Mouse (Mus musculus) lung, adult 18-20 months (tissue): ENCODE results near the gene Nfkbiz.
A peak's percentile ranks its signal among the peaks of the same experiment; 100 is the strongest.
"Not testable (repeated sequence)": the region's sequence is repeated elsewhere in the genome, so short reads cannot be mapped to it uniquely, and the experiment has no call there.

Source experiments
- DNase-seq, 2 experiments: peaks; one replicate each; pipeline ENCODE4 v3.0.0; 2022; ENCODE audit warnings: mixed read lengths in 2 of 2

Nfkbiz gene

DNA sequence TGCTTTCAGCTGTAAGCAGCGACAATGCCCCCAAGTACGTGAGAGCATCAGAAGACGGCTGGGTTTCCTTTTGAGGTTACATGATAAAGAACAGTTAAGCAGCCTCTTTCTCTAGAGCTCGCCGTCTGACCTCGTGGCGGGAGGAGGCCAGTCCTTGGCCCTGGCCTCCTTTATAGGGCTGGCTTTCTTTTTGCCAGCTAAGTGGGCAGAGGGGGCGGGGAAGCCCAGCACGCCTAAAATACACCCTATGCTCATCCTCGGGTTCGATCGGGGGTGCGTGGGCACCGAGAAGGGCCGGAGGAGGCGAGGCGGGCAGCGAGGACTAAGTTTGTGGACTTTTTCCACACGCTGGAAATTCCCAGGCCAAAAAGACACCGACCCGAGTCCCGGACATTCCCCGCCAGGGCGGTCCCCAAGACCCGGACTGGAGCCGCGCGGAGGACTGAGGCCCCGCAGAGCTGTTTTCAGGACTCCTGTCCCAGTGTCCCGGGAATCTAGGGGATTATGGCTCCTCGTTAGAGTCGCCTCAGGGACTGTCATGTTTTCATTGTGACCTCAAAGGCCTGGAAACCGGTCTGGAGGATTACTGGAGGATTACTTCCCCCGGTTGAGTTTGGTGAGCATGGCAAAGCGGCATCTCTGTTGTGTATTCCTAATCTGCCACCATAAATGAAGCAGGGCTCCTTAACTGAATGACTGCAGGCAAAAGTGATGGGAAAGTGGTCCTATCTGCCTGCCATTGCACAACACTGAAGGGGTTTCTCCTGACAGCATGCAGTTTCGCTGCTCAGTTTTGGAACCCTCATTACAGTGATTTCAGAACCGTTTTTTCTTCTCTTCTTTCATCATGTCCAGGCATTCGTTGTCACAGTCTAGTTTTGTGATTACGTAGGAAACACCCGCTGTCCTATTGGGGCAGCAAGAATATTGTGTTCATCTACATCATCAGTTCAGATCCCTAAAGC lies at the start of gene Nfkbiz:
Nfkbiz (minus strand) TSS at position 390 of the 965 bp plus-strand sequence.
- peak; percentile 86 for DNase-seq

DNA sequence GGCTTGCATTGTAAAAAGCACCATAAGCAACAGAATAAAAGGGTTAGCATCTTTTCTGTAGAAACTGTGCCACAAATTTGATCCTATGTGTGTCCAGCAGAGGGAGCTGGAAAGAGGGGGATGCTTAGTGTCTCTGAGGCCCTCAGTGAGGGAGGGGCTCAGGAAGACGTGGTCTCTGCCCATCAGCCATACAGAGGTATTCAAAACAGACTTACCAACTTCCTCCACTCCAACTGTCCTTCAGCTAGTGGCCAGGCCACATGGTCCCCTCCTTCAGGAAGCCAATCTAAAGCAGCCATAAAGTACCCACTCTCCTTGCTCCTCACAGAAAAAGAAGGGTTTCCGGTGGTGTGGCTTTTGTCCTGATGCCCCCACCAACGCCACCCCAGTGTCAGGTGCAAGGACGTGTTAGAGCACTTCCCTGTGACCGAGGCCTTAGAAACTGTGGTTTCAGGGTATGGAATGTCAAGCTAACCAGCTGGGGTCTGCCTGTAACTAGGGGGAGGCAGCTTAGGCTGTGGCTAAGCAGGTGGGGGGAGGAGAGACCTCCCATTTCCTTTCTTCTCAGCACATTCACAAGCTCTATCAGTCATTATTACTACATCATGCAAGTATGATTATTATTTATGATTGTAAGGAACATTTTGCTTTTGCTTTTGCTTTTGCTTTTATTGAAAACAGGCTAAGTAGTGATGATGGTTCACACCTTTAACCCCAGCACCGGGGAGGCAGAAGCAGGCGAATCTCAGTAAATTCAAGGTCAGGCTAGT lies 49.3 kb upstream of the Nfkbiz start:
- no peak for DNase-seq

DNA sequence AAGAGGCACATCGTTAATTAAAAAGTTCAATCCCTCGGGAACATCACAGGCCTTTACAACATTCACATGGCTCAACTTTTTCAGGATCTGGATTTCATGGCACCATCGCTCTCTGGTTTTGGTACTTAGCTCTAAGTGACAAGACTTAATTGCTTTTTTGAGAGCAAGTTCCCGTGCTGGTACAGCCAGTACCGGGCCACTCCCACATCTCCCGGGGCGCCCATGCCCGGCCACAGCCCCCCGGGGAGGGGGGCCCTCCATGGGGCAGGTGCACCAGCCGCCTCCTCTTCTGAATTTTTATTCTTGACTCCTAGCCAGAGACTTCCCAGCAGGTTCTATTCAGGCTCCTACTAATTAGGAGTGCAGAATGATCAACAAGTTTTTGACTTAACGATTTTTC lies 45.5 kb upstream of the Nfkbiz start:
- no peak for DNase-seq

DNA sequence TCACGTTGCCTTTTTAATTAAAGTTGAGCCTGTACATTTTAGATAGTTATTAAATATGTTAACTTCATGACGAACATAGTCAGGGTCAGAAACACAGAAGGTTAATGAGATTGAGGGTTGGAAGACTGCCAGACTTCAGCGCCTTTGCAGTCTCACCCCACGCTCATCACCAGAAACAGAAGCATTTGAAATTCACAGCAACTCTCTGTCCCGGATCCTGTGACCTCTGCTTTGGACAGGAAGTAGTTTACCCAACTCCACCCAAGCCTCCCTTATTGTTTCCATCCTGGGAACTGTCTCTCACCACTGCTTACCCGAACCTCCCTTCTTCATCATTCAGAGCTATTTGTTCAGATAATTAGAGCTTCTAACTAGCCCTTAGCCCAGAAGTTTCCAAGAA lies 37.3 kb upstream of the Nfkbiz start:
- DNase-seq: no peak

DNA sequence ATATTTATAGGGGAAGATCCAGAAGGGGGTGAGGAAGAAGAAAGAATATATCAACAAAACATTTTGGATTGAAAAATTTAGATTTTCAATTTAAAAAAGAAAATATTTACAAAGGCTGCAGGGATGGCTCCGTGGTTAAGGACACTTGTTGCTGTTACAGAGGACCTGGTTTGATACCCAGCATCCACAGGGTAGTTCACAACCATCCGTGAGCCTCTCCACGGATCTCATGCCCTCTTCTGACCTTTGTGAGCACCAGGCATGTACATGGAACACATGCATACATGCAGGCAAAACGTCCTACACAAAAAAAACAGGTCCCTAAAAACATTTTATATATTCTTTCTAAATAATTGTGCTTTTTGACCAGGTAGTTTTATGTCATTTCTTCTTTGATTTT lies 25.1 kb upstream of the Nfkbiz start:
- DNase-seq: no peak

DNA sequence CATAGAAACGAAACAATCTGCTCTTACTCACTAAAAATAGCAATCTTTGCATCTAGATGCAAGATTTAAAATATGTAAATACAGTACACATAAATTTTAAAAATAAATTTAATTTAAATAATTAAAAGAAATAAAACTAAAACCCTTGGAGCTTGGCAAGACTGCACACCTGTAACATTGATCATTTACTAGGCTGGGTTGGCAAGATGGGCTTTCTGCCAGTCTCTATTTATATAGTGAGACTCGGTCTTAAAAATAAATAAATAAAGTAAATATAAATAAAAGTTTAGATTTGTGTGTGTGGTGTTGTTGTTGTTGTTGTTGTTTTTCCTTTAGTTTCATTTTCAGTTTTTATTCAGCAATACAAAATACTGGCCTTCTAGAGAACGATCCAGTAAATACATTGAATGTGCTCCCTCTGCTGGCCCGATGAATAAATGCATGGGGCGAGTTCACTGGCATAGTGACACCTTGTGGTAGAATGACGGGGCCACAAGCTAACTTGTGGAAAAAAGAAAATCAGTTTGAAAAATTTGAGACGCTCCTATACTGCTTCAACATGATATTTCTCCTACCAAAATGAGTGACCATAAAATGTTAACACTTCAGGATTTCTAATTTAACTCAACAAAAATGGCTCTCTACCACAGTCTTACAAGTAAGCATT lies 24.6 kb upstream of the Nfkbiz start:
- DNase-seq: peak; percentile 61 to 63

DNA sequence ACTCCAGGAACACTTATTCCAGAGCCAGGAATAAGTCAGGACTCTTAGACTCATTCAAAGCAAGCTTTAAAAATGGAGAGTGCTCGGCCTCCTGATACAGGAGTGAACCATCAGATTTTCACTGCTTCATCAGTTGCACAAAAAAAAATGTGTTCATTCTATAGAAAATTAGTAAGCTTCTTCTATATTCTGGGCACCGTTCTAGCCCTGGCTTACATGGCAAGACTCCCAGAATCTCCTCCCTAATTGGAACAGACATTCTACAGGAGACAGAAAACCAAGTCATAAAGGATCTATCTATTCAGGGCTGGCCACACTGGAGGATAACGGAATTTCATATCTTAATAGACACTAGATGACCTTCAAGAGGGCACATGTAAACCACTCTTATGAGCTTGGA lies 22.4 kb upstream of the Nfkbiz start:
- no peak for DNase-seq

DNA sequence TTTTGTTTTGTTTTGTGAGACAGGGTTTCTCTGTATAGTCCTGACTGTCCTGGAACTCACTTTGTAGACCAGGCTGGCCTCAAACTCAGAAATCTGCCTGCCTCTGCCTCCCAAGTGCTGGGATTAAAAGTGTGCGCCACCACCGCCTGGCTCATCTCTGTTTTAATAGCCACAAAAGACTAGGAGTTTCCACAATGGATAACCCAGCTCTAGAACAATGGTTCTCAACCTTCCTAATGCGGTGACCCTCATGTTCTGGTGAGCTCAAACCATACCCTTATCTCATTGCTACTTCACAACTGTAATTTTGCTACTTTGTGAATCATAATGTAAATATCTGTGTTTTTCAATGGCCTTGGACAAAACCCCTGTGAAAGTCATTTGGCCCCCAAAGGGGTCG lies 20.7 kb upstream of the Nfkbiz start:
- not testable (repeated sequence) for DNase-seq

DNA sequence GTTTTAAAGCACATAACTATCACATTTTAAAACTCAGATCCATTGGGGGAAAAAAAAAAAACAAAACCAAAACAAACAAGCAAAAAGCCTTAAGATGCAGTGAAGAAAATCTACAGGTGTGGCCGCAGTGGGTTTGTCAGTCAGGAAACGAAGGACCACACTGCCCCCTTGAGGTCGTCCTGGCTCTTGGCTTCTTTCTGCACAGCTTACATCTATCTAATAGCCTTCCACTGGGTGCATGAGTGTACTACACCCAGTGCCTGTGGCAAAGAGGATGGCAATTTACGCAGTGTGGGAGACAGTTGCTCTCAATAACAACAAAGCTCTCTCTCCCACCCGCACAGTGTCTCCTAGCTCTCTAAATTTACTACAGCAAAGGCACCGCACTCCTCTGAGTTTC lies 19.8 kb upstream of the Nfkbiz start:
- peak; percentile 60 to 74 for DNase-seq

DNA sequence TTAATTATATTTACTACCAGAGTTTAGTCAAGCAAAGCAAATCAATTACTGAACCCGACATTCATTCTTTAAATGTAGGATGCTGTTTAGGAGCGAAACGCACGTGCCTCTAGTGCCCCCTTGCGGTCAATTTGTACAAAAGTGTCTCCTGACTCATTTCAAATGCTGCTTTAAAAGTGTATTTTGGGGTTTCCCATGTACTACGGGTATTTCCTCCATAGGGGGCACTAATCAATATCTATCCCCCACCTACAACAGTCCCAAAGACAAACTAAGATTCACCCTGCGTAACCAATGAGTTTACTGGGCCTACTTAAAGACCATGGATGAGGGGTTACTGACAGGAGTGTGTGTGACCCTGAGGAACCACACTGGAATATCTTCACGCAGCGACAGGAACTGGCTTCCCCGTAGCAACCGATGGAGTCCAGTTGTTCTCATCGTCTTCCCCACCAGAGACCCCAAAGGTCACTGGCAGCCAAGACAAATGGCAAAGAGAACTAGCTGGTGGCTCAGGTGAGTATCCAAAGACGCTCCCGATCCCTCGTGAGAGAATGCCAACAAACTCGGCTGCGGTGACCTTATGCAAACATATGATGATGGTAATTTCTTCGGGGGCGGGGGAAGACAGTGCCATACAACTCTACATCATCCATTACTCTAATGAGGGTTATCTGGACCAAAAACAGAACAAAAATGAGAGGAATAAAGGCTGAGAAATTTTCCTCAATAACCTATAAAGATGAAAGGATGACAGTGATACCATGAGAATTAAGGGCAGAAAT lies 14.4 kb upstream of the Nfkbiz start:
- DNase-seq: peak; percentile 64 to 74

DNA sequence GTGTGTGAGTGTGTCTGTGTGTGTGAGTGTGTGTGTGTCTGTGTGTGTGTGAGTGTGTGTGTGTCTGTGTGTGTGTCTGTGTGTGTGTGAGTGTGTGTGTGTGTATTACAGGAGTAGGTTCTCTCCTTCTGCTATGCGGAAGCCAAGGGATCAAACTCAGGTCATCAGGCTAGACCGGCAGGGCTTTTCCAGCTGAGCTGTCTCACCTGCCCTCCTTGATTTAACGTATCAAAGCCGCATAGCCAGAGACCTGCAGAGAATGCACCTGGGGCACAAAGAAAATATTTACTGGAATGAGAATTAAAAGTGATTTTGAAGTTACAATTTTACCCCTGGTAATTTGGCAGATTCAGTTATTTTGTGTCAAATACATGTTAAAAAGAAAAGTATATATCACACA lies 13.8 kb upstream of the Nfkbiz start:
- DNase-seq: no peak

DNA sequence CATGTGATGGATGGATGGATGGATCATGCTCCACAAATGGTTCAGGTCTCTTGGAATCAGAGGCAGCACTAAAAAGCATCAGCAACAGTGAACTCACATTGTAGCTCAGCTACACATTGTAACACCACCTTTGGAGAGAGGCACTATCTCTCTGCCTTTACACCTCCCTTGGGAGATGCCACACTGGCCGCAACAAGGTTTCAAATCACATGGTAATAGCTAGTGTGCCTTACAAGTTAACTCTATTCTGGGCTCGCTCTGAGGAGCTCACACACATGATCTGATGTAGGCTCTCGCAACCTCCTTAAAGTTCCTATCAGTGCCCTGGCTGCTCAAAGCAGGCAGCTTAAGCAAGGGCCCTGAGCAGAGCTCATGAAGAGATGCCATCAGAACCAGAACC lies 11.8 kb upstream of the Nfkbiz start:
- DNase-seq: no peak

DNA sequence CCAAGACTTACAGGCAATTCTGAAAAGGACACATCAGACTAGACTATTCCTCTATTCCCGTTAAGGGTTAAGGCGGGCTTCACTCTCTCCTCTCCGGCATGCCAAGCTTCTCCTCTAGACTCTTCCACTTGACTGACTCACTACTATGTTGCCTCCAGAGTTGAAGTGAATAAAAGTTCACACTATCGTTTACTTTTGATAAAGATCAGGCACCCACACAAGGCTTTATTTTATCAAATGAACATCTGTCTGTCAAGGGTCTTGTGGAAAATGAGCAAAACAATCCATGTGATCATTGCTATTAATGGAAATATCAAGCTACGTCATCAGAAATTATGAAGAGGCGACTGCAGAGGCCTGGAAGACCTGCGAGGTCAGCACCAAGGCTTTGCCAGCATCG lies 9.0 kb upstream of the Nfkbiz start:
- no peak for DNase-seq

DNA sequence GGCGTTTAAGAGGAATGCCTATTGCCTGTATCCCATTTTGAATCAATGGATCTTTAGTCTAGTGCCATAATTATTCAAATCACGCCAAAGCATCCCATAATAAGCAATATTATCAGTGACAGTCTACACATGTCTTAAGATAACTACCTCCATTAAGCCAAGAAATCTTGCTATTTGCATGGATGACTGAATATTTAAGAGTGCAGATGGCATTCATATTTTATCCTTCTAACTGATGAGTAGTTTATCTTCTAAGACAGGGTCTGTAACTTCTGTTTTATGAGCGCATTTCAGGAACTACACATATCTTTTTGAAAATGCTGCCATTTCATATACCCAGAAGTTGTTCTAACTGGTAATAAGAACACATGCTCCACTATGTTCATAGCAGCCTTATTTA lies 6.1 kb upstream of the Nfkbiz start:
- no peak for DNase-seq

DNA sequence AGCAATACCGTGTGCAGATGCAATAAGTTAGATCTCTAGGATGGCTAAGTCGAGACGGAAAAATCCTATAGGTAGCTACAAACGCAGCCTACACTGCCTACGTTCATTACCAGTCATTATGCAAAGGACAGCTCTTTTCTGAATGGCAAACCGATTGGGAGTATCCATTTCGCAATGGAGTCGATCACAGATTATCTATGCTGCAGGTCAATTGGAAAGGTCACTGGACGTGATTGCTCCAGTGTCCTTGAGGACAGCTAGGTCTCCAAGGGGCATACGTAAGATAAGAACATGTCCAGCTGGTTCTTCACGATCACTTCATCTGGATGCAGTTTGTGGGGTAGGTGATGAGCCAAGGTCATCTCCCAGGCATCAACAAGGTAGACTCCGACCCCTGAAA lies 5.2 kb upstream of the Nfkbiz start:
- no peak for DNase-seq

DNA sequence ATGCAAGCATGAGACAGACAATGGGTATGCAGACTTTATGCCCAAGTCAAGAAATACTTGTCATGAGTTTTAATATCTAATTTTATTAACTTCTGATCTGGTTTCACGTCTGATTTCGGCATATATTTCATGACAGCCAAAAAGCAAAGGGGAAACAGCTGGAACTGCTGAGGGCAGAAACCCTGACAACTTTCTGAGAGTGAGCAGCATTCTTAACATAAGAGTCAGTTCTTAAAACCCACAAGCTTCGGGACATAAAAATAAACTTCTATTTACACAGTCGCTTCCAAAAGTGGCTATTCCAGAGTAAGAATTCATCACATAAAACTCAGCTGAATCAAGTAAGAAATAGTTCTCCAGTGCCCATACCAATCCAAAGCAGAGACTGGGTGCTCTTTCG lies 4.4 kb upstream of the Nfkbiz start:
- DNase-seq: no peak

DNA sequence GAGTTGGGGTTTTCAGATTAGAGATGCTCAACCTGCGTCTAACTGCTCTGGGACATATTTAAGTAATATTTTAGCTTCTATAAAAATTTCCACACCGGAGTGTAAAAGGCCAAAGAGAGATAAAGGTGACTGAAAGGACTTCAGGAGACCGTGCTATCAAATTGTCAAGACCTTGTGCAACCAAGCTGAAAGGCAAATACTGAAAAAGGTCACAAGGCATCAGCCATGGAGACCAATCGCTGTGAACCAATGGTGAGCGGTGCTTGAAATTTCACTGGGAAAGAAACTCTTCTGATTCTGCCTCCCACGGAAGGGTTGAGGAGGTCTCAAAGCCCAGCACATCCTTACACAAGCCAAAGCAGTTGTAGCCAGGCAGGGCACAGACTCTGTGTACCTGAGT lies 2.8 kb upstream of the Nfkbiz start:
- no peak for DNase-seq

DNA sequence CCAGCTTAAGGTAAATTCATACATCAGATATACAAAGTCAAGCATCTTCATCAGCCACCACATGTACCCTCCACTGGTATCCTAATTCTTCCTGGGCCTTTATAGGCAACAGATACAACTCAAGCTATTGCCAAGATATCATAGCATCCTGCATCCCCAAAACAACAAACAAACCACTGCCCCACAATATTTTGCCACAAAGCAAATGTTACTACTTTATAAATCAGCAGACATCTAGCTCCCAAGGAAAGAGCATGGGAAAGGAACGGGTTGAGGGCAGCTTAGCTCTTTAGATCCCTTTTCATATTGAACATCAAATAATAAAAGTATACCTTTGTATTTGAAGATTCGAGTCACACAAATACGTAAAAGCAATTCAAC lies 580 bp downstream of the Nfkbiz start:
- DNase-seq: no peak

DNA sequence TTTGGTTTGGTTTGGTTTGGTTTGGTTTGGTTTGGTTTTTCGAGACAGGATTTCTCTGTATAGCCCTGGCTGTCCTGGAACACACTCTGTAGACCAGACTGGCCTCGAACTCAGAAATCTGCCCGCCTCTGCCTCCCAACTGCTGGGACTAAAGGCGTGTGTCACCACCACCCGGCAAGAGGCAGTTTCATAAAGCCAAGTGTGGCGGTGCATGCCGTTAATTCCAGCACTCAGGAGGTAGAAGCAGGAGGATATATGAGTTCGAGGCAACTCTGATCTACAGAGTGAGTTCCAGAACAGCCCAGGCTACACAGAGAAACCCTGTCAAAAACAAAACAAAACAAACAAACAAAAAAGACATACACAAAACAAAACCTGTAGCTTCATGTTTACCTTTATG lies 1.0 kb downstream of the Nfkbiz start:
- not testable (repeated sequence) for DNase-seq

DNA sequence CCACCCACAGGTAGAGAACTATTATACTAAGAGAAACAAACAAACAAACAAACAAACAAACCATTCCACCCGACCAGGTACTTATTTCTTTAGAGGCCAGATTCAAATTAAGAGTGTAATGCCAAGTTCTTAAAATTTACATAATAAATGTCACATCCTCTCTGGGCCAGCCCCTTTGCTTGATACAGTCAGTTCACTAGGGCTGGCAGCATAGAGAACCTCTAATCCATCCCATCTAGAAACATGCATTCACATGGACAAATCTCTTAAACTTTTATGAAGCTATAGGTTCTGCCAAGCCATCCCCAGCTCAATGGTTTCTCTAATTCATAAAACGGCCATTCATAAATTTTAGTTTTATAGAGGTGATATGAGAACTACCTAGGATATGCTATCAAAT lies 1.5 kb downstream of the Nfkbiz start:
- no peak for DNase-seq

DNA sequence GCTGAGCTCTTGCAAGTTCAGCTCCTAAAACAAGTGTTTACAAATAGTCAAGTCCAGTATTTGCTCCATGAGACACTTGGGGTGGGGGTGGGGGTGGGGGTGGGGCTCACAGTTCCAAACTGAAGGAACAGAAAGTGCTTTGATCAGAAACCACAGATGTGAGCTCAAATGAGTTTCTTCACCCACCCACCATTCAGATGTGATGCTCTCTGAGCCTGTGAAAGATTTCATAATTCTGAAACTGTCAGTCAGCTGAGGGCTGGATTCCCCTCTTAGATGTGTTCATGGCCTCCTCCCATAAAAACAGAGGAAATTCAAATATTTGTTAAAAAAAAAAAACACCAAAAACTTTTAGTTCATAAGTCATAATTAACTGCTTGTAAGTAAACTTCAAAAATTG lies 2.9 kb downstream of the Nfkbiz start:
- DNase-seq: no peak

DNA sequence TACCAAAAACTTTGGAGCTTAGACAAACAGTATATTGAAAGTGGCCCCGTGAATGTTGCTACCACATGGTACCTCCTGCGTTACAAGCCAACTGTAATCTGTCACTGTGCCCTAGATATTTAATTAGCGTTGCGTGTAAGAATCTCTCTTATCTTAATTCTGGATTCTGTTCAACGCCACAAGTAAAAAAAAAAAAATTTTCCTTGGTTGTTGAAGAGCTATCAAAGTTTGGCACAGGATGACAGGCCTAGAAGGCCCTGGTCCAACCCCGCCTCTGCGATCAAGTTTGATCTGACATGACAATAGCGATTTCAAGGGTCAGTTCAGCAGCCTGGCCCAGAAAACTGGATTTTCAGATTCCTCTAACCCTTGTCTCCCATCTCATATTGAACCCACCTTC lies 6.1 kb downstream of the Nfkbiz start:
- no peak for DNase-seq

DNA sequence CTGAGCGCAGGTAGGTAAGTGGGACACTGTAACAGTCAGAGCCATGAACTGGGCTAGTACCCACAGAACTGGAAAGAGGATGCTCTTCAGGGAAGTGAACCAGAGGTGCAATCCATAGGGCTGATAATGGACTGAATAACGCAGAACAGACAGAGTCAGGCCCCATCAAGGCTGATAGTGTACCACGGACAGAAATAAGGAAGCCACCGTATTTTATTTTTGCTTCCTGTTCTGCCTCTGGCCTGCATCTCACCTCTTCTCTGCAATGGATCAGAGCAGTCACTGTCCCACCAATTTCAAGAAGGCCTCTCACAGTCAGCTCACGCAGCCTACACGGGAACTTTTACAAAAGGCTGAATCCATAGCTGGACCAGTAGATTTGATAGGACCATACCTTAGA lies 6.7 kb downstream of the Nfkbiz start:
- no peak for DNase-seq
